Mouse (Mus musculus) MEL (cell line): ENCODE data around the gene Stra6.

Source experiments
- CTCF ChIP-seq, 3 experiments: IDR thresholded peaks in 2 of 3; conservative IDR thresholded peaks in 1 of 3; 2 replicates each; pipeline ENCODE4 v1.5.1; 2011 to 2012; ENCODE audit warnings: low read length in 3 of 3, low read depth in 2 of 3, mild to moderate bottlenecking in 2 of 3, improper control_type of control experiment in 1 of 3, inconsistent platforms in 1 of 3, mixed read lengths in 1 of 3, moderate library complexity in 1 of 3; ENCODE audit not compliant: control insufficient read depth in 1 of 3, insufficient read depth in 1 of 3, poor library complexity in 1 of 3, severe bottlenecking in 1 of 3
- POLR2A ChIP-seq, 2 experiments: IDR thresholded peaks; 2 replicates each; pipeline ENCODE4 v1.6.1; 2011 to 2012; ENCODE audit warnings: low read length in 2 of 2, mild to moderate bottlenecking in 2 of 2, control low read depth in 1 of 2, improper control_type of control experiment in 1 of 2, low read depth in 1 of 2, moderate library complexity in 1 of 2; ENCODE audit not compliant: control insufficient read depth in 1 of 2, insufficient read depth in 1 of 2, poor library complexity in 1 of 2
- TCF12 ChIP-seq: IDR thresholded peaks from 2 replicates; pipeline ENCODE4 v1.6.1; 2014; ENCODE audit warnings: low read depth, mild to moderate bottlenecking, inconsistent platforms, low read length, improper control_type of control experiment, moderate library complexity

- no peak for TF ChIP-seq POLR2A (IDR thresholded peaks at IDR 0.05; ENCODE audit: control insufficient read depth in 1 of 2, insufficient read depth in 1 of 2, low read depth in 1 of 2, low read length in 2 of 2, poor library complexity in 1 of 2)
- TF ChIP-seq TCF12, result no peak
- TF ChIP-seq CTCF (IDR thresholded peaks at IDR 0.05 in 2 of 3, conservative IDR thresholded peaks at IDR 0.05 in 1 of 3; ENCODE audit: control insufficient read depth in 1 of 3, insufficient read depth in 1 of 3, low read depth in 2 of 3, low read length in 3 of 3, poor library complexity in 1 of 3, severe bottlenecking in 1 of 3), result no peak
These were observed 61.5 kb downstream of the Stra6 start for GRCm38 (mm10) chr9:58125085-58125484.
